Mouse (Mus musculus) ES-E14 (cell line): ENCODE data around the gene Arsa. TPM values are rescaled to one million over a fixed set of nuclear protein-coding genes. Genes with fewer than 3 reads are reported as not detected.

Experiments
- DNase-seq: peaks from one replicate; pipeline ENCODE4 v3.0.0-alpha.2; 2013; ENCODE audit warnings: low read depth, low spot score
- H3K27ac ChIP-seq: 2 replicates; pipeline ENCODE4 v1.5.1; 2012; ENCODE audit warnings: low read depth, mild to moderate bottlenecking, low read length, moderate library complexity, mixed read lengths; ENCODE audit not compliant: poor library complexity, insufficient read depth, severe bottlenecking
- H3K36me3 ChIP-seq: 2 replicates; pipeline ENCODE4 v1.6.1; 2012; ENCODE audit warnings: mild to moderate bottlenecking, low read length, moderate library complexity, mixed read lengths; ENCODE audit not compliant: control insufficient read depth, poor library complexity, insufficient read depth, severe bottlenecking
- H3K4me1 ChIP-seq, 2 experiments: fragments of 150-350 bp in 1 of 2; sonication (generic) in 1 of 2; 2 replicates each; pipeline ENCODE4 v1.6.1; 2012; ENCODE audit warnings: low read length in 2 of 2, mild to moderate bottlenecking in 1 of 2, mixed read lengths in 1 of 2; ENCODE audit not compliant: control insufficient read depth in 2 of 2, insufficient read depth in 2 of 2, poor library complexity in 1 of 2
- H3K4me3 ChIP-seq, 2 experiments: fragments of 150-350 bp in 1 of 2; sonication (generic) in 1 of 2; 2 replicates each; pipeline ENCODE4 v1.5.1; 2012; ENCODE audit warnings: low read length in 2 of 2, low read depth in 1 of 2, mild to moderate bottlenecking in 1 of 2, mixed read lengths in 1 of 2; ENCODE audit not compliant: insufficient read depth in 1 of 2, poor library complexity in 1 of 2, severe bottlenecking in 1 of 2
- H3K9ac ChIP-seq: 2 replicates; pipeline ENCODE4 v1.6.1; 2012; ENCODE audit warnings: low read depth, mild to moderate bottlenecking, low read length, mixed read lengths; ENCODE audit not compliant: poor library complexity, insufficient read depth, severe bottlenecking
- H3K9me3 ChIP-seq: fragments of 150-350 bp; sonication (generic); 2 replicates; pipeline ENCODE4 v1.6.1; 2012; ENCODE audit warnings: low read depth, mild to moderate bottlenecking, low read length; ENCODE audit not compliant: control insufficient read depth, insufficient read depth
- CHD2 ChIP-seq: IDR thresholded peaks from 2 replicates; pipeline ENCODE4 v1.6.1; 2014; ENCODE audit warnings: mild to moderate bottlenecking, low read depth, low read length, inconsistent platforms
- HCFC1 ChIP-seq: IDR thresholded peaks from 2 replicates; pipeline ENCODE4 v1.6.1; 2012; ENCODE audit warnings: low read length, inconsistent platforms, borderline replicate concordance; ENCODE audit not compliant: insufficient read depth
- MAFK ChIP-seq: IDR thresholded peaks from 2 replicates; pipeline ENCODE4 v1.6.1; 2014; ENCODE audit warnings: mild to moderate bottlenecking, low read depth, low read length, inconsistent platforms; ENCODE audit not compliant: insufficient read depth
- ZC3H11A ChIP-seq: IDR thresholded peaks from 2 replicates; pipeline ENCODE4 v1.6.1; 2012; ENCODE audit warnings: low read depth, mild to moderate bottlenecking, inconsistent platforms, low read length, borderline replicate concordance
- ZNF384 ChIP-seq: IDR thresholded peaks from 2 replicates; pipeline ENCODE4 v1.6.1; 2012; ENCODE audit warnings: low read depth, low read length, inconsistent platforms
- in situ Hi-C, 2 experiments: fragments of 600-800 bp; cut with MboI; formaldehyde crosslinking; loops; one replicate each; pipeline ENCODE4 v1.15.1; 2025; ENCODE audit warnings: low sequenced_read_pairs in 2 of 2, inconsistent platforms in 1 of 2; ENCODE audit not compliant: unreplicated experiment in 2 of 2
- total RNA-seq: library from RNA; depleted of rRNA; stranded (reverse); fragments of 300-350 nt; gene quantifications from 2 replicates; pipeline ENCODE4 v1.2.3, GENCODE M21; 2012

The Arsa gene
- total RNA-seq, 1 experiment = 11.7 TPM

DNA sequence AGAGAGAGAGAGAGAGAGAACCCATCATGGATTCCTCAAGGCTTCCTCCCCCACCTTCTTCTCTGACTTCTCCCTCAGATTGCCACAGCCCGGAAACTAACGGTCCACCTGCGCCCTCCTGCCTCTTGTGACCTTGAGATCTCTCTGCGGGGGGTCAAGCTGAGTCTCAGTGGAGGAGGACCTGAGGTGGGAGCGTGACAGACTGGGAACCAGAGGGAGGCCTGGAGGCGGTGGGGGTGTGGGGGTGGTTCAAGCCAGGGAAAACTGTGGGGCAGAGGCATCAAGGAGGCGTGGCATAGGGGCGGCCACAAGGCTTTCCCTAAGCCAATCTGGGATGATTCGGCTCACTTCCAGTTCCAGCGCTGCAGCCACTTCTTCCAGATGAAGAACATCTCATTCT lies 16.9 kb downstream of the Arsa start:
- no peak overlapping the region for H3K4me3 ChIP-seq
- TF ChIP-seq ZC3H11A (no peak), CHD2 (no peak), MAFK (no peak), ZNF384 (no peak), HCFC1 (no peak)
- H3K9me3 ChIP-seq = no peaks in the 10 kb centered on the region
- no peak overlapping the region for H3K27ac ChIP-seq
- H3K4me1 ChIP-seq = peaks cover 0 to 13% of the 10 kb centered on the region in 2 experiments; a peak in 1 of 4 replicates
- in situ Hi-C loops = no loop called here
- no peak for DNase-seq
- peaks cover 6% of the 10 kb centered on the region; the same call in 1 of the 2 replicates for H3K36me3 ChIP-seq
- no peak overlapping the region for H3K9ac ChIP-seq

GRCm38 (mm10) chr15:89459821-89460220 lies 17.4 kb downstream of the Arsa start:
- no peak for TF ChIP-seq MAFK
- no peak for TF ChIP-seq HCFC1
- no peak for TF ChIP-seq ZC3H11A
- TF ChIP-seq CHD2 = no peak
- TF ChIP-seq ZNF384 = no peak
- Histone ChIP-seq H3K4me1 (peaks cover 0 to 14% of the 10 kb centered on the region in 2 experiments; a peak in 1 of 4 replicates), H3K9ac (no peak overlapping the region), H3K4me3 (no peak overlapping the region), H3K9me3 (no peaks in the 10 kb centered on the region), H3K27ac (no peak overlapping the region), H3K36me3 (peaks cover 6% of the 10 kb centered on the region; the same call in 1 of the 2 replicates)
- DNase-seq = no peak
- in situ Hi-C loops = no loop called here

- H3K4me1 ChIP-seq = peaks cover 0 to 14% of the 10 kb centered on the region in 2 experiments; a peak in 2 of 4 replicates
- no peak overlapping the region for H3K4me3 ChIP-seq
- TF ChIP-seq CHD2 = no peak
- TF ChIP-seq MAFK = no peak
- TF ChIP-seq ZNF384 = no peak
- no peak for TF ChIP-seq ZC3H11A
- no peak for TF ChIP-seq HCFC1
- H3K36me3 ChIP-seq = peaks cover 6% of the 10 kb centered on the region; the same call in 1 of the 2 replicates
- in situ Hi-C loops = no loop called here
- H3K9ac ChIP-seq = no peak overlapping the region
- no peak overlapping the region for H3K27ac ChIP-seq
- DNase-seq = no peak
- H3K9me3 ChIP-seq = no peaks in the 10 kb centered on the region
Observed at GRCm38 (mm10) chr15:89458942-89459341, 18.3 kb downstream of the Arsa start.

DNA sequence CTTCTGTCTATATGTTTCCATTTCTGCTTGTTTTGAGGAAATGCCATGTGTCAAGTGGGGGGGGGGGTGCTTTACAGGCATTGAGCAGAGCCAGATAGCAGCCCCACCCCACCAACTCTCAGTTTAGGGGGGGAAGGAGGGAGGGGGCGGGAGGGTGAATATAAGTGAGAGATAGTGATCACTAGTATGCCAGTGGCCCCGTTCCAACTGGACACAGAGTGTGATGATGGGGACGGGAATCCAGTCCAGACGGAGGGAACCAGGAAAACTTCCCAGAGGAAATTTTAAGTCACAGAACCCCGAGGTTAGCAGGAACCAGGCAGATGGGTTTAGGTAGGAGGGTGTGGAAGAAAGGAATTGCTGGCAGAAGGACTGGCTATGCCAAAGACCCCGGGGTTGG lies 21.6 kb downstream of the Arsa start:
- TF ChIP-seq MAFK = no peak
- TF ChIP-seq ZC3H11A = no peak
- TF ChIP-seq CHD2 = no peak
- TF ChIP-seq ZNF384 = no peak
- TF ChIP-seq HCFC1 = no peak
- Histone ChIP-seq H3K4me3 (no peak overlapping the region), H3K36me3 (peaks cover 6% of the 10 kb centered on the region; the same call in 1 of the 2 replicates), H3K27ac (no peak overlapping the region), H3K9ac (no peak overlapping the region), H3K4me1 (peaks cover 0 to 11% of the 10 kb centered on the region in 2 experiments; a peak in 2 of 4 replicates), H3K9me3 (no peaks in the 10 kb centered on the region)
- in situ Hi-C loops = no loop called here
- no peak for DNase-seq

- Histone ChIP-seq H3K9me3 (no peaks in the 10 kb centered on the region), H3K36me3 (peaks cover 6% of the 10 kb centered on the region; the same call in 1 of the 2 replicates), H3K4me3 (no peak overlapping the region), H3K9ac (no peak overlapping the region), H3K27ac (no peak overlapping the region), H3K4me1 (peaks cover 0 to 9% of the 10 kb centered on the region in 2 experiments; a peak in 2 of 4 replicates)
- no peak for TF ChIP-seq HCFC1
- TF ChIP-seq CHD2 = no peak
- TF ChIP-seq ZC3H11A = no peak
- no peak for TF ChIP-seq ZNF384
- TF ChIP-seq MAFK = no peak
- in situ Hi-C loops = no loop called here
- DNase-seq = no peak
Observed at GRCm38 (mm10) chr15:89454857-89455256, 22.4 kb downstream of the Arsa start.
